Mouse (Mus musculus): Measurements from ENCODE around the gene Csf3. TPM values are rescaled to one million over a fixed set of nuclear protein-coding genes. Genes with fewer than 3 reads are reported as not detected.

Gene Csf3
- polyA plus RNA-seq, 1 experiment: not detected

GRCm38 (mm10) chr11:98738428-98738911, 37.4 kb downstream of the Csf3 start:
- Histone ChIP-seq H3K27ac (ENCODE audit: insufficient read depth, low read depth, low read length) (no peak overlapping the region), H3K4me3 (ENCODE audit: insufficient read depth, low read length) (no peak overlapping the region), H3K4me1 (ENCODE audit: control insufficient read depth, insufficient read depth, low read length) (peaks cover 11% of the 10 kb centered on the region)
- TF ChIP-seq POLR2A (IDR thresholded peaks at IDR 0.05; ENCODE audit: borderline replicate concordance, low read depth, low read length) (no peak), CTCF (IDR thresholded peaks at IDR 0.05; ENCODE audit: low read depth, low read length) (no peak)

GRCm38 (mm10) chr11:98738925-98739324, 37.9 kb downstream of the Csf3 start:
- Histone ChIP-seq H3K4me1 (ENCODE audit: control insufficient read depth, insufficient read depth, low read length) (peaks cover 15% of the 10 kb centered on the region), H3K4me3 (ENCODE audit: insufficient read depth, low read length) (no peak overlapping the region), H3K27ac (ENCODE audit: insufficient read depth, low read depth, low read length) (no peak overlapping the region)
- TF ChIP-seq CTCF (IDR thresholded peaks at IDR 0.05; ENCODE audit: low read depth, low read length) (no peak), POLR2A (IDR thresholded peaks at IDR 0.05; ENCODE audit: borderline replicate concordance, low read depth, low read length) (no peak)

GRCm38 (mm10) chr11:98740026-98740392, 38.9 kb downstream of the Csf3 start:
- TF ChIP-seq CTCF (IDR thresholded peaks at IDR 0.05; ENCODE audit: low read depth, low read length): no peak
- no peak for TF ChIP-seq POLR2A (IDR thresholded peaks at IDR 0.05; ENCODE audit: borderline replicate concordance, low read depth, low read length)
- H3K4me3 ChIP-seq (ENCODE audit: insufficient read depth, low read length): peak overlapping the region; percentile 56
- peaks cover 17% of the 10 kb centered on the region for H3K4me1 ChIP-seq (ENCODE audit: control insufficient read depth, insufficient read depth, low read length)
- H3K27ac ChIP-seq (ENCODE audit: insufficient read depth, low read depth, low read length): no peak overlapping the region

GRCm38 (mm10) chr11:98740393-98741050, 39.5 kb downstream of the Csf3 start, which contains the start of gene Thra:
Gene Thra, plus strand, starts transcription at chr11:98740638.
- no peak for TF ChIP-seq POLR2A (IDR thresholded peaks at IDR 0.05; ENCODE audit: borderline replicate concordance, low read depth, low read length)
- no peak for TF ChIP-seq CTCF (IDR thresholded peaks at IDR 0.05; ENCODE audit: low read depth, low read length)
- peak within 1 kb of the TSS; percentile 56 for H3K4me3 ChIP-seq (ENCODE audit: insufficient read depth, low read length)
- no peak within 1 kb of the TSS for H3K27ac ChIP-seq (ENCODE audit: insufficient read depth, low read depth, low read length)
- peaks cover 17% of the 10 kb centered on the region for H3K4me1 ChIP-seq (ENCODE audit: control insufficient read depth, insufficient read depth, low read length)

- peaks cover 19% of the 10 kb centered on the region for H3K4me1 ChIP-seq (ENCODE audit: control insufficient read depth, insufficient read depth, low read length)
- TF ChIP-seq CTCF (IDR thresholded peaks at IDR 0.05; ENCODE audit: low read depth, low read length) (no peak), POLR2A (IDR thresholded peaks at IDR 0.05; ENCODE audit: borderline replicate concordance, low read depth, low read length) (no peak)
- peak overlapping the region; percentile 56 for H3K4me3 ChIP-seq (ENCODE audit: insufficient read depth, low read length)
- H3K27ac ChIP-seq (ENCODE audit: insufficient read depth, low read depth, low read length): no peak overlapping the region
These were observed 40.1 kb downstream of the Csf3 start for GRCm38 (mm10) chr11:98741051-98741620.

GRCm38 (mm10) chr11:98741622-98742396, 40.7 kb downstream of the Csf3 start:
- Histone ChIP-seq H3K4me3 (ENCODE audit: insufficient read depth, low read length) (peak overlapping the region; percentile 85), H3K4me1 (ENCODE audit: control insufficient read depth, insufficient read depth, low read length) (peaks cover 25% of the 10 kb centered on the region), H3K27ac (ENCODE audit: insufficient read depth, low read depth, low read length) (peak overlapping the region; percentile 53)
- TF ChIP-seq CTCF (IDR thresholded peaks at IDR 0.05; ENCODE audit: low read depth, low read length): no peak
- no peak for TF ChIP-seq POLR2A (IDR thresholded peaks at IDR 0.05; ENCODE audit: borderline replicate concordance, low read depth, low read length)

GRCm38 (mm10) chr11:98742397-98743291, 41.6 kb downstream of the Csf3 start:
- Histone ChIP-seq H3K4me3 (ENCODE audit: insufficient read depth, low read length) (peak overlapping the region; percentile 85), H3K4me1 (ENCODE audit: control insufficient read depth, insufficient read depth, low read length) (peaks cover 28% of the 10 kb centered on the region), H3K27ac (ENCODE audit: insufficient read depth, low read depth, low read length) (peak overlapping the region; percentile 25; the same call in 1 of the 2 replicates)
- TF ChIP-seq CTCF (IDR thresholded peaks at IDR 0.05; ENCODE audit: low read depth, low read length): no peak
- TF ChIP-seq POLR2A (IDR thresholded peaks at IDR 0.05; ENCODE audit: borderline replicate concordance, low read depth, low read length): no peak

- no peak overlapping the region for H3K27ac ChIP-seq (ENCODE audit: insufficient read depth, low read depth, low read length)
- no peak overlapping the region for H3K4me3 ChIP-seq (ENCODE audit: insufficient read depth, low read length)
- peaks cover 39% of the 10 kb centered on the region for H3K4me1 ChIP-seq (ENCODE audit: control insufficient read depth, insufficient read depth, low read length)
- TF ChIP-seq POLR2A (IDR thresholded peaks at IDR 0.05; ENCODE audit: borderline replicate concordance, low read depth, low read length) (no peak), CTCF (IDR thresholded peaks at IDR 0.05; ENCODE audit: low read depth, low read length) (no peak)
These were observed 42.7 kb downstream of the Csf3 start for GRCm38 (mm10) chr11:98743655-98744345.
